Mouse (Mus musculus) lung, postnatal 0 days (tissue): Measurements from ENCODE around the gene Ctrc.

Source experiments
- CTCF ChIP-seq: IDR thresholded peaks from 2 replicates; pipeline ENCODE4 v1.5.1; 2016; ENCODE audit warnings: antibody characterized with exemption, mild to moderate bottlenecking
- EP300 ChIP-seq: IDR thresholded peaks from 2 replicates; pipeline ENCODE4 v1.6.1; 2016; ENCODE audit warnings: antibody characterized with exemption, mild to moderate bottlenecking, control low read depth

- TF ChIP-seq EP300 (no peak), CTCF (no peak)
These were observed 27.3 kb downstream of the Ctrc start for GRCm38 (mm10) chr4:141818861-141819260.
